Mouse (Mus musculus) embryo, embryonic 10.5 days (tissue): Measurements from ENCODE around the gene Rab20.
A peak's percentile ranks its signal among the peaks of the same experiment; 100 is the strongest.
"Not testable (repeated sequence)": the region's sequence is repeated elsewhere in the genome, so short reads cannot be mapped to it uniquely, and the experiment has no call there.

ENCODE experiments used
- DNase-seq: peaks from one replicate; pipeline ENCODE4 v3.0.0-alpha.2; 2015; ENCODE audit warnings: low spot score

The Rab20 gene

DNA sequence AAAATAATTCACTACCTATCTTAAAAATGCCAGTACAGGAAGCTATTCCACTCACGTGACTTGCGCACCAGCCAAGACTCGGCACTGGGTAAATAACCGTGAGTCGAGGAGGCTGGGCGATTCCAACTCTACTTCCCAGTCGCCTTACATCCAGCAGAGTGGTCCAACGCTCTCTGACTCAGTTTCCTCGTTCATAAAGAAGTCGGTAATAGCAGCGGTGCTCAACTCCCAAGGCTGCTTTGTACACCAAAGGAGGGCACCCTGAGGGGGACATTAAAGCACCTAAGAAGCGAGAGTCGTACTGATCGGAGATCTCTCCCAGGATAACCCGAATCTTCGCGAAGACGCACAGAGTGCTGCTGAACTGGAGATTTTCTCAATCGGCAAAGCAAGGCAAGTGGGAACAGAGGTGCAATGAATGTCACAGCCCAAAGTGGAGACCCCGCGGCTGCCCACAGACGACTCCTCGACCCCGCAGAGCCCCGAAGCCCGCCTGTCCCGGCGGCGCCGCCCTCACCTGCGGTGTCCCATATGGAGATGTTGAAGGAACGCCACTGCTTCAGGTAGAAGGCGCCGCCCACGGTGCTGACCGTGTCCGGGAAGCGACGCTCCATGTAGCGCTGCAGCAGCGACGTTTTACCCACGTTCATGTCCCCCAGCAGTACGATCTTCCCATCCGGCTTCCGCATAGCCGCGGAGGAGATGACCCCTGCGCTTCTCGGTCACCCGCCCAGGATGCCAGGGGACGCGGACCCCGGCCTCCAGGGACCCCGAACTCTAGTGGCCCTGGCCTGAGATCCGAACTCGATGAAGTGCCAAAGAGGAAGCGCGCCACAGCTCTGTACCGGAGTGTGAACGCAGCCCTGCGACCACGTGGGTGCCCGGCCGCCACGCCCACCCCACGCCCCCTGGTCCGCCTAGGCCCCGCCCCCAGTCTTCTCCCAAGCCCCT is at the start of gene Rab20:
TSS of gene Rab20 (minus strand) at position 900 of the 951 bp plus-strand sequence.
- peak; percentile 82 for DNase-seq

DNA sequence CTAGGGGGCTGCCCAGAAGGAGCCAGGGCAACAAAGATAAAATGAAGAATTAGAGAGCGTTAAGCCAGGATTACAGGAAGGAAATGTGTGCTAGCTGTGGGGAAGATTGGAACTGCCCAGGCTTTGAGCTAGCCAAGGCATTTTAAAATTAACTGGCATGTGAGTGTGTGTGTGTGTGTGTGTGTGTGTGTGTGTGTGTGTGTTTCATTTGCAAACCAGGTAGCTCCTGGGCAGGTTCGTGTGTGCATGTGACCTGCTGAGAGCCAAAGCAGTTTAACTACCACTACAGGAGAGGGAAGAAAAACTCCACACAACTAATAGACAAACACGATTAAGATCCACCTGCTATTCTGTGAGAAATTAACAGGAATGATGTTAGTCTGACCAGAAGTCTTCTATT is 44.8 kb upstream of the Rab20 start:
- DNase-seq = no peak

DNA sequence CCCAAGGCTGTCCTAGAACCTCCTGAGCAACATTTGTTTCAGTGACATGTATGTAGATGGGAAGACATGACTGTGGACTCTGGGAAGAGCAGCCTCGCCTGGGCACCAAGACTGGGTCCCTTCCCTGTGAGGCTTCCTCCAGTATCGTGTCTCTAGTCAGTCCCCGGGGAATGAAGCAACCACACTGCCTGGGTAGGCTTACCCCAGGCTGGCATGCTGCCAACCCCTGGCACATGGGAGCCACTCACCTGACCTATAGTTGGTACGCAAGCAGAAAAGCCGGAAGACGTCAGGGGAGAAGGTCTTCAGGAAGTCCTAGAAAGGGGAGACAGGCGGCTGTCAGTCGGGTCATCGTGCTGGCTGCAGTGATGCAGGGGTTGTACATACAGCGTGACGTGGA is 40.2 kb upstream of the Rab20 start:
- no peak for DNase-seq

DNA sequence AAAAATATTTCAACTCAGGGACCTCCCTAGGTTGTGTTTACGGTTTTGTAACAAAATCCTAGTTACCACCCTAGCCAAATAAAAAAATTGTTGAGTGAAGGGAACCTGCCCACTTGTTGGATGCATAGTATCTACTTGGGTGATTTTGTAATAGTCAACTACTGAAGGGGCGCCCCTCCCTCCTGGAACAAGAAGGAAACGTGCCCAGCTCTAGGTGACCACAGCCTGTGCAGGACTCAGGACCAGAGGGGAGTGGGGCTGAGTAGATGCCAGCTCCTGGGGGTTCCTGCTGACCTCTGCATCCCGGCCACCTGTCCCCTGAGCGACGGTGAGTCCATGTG is 39.5 kb upstream of the Rab20 start:
- DNase-seq = no peak

DNA sequence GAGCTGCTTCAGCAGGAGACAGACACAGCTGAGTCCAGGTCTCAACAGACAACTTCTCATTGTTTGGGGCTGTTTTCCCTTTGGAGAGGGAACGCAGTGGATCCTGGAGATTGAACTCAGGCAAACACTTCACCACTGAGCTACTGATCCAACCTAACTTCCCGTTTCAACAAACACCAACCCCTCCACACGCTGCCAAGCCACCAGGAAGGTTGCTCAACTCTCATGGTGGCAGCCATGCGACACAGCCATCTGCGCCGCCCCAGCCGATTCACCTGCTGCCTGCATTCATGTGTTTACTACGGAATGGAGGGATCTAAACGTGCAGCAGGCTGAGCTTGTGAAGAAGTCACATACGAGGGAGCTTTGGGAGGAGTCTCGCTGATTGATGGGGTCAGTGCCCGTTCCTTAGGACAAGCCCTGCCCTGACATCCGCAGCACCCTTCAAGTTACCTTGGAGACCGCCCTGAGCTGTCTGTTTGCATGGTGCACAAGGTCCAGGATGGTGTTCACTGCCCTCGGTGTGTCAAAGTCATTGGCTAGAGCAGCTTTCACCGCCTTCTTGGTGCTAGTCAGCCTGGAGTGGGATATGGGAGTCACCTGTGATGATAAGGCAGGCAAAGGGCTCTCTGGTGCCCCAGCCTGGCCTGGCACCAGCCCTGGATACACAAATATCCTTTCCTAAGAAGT is 39.0 kb upstream of the Rab20 start:
- no peak for DNase-seq

DNA sequence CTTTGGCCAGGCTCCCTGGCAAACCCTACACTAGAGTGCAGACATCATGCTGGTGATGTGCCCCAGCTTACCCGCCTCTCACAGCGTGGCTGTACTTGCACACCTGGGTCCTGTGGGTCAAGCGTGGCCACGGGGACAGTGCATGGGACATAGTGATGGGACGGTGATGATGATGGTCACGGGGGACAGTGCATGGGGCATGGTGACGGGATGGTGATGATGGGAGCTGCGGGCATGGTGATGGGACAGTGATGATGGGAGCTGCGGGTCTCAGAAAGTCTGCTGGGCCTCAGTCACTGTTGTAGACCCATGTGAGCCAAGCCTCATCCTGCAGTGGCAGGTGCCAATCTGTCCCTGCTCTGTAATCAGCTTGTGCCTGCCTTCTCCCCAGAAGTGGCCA is 37.8 kb upstream of the Rab20 start:
- DNase-seq = no peak

DNA sequence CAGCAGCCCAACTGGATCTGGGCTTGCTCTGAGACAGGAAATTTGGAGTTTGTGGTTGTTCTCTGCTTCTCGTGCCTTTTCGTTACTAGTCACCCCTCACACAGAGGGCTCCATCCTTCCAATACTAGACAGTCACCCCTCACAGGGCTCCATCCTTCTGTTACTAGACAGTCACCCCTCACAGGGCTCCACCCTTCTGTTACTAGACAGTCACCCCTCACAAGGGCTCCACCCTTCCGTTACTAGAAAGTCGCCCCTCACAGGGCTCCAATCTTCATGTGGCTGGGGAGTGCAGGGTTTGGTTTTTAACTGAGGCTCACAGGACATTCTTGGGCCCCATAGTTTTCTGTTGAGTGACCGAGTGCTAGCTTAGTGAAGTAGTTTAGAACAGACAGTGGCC is 34.7 kb upstream of the Rab20 start:
- no peak for DNase-seq

DNA sequence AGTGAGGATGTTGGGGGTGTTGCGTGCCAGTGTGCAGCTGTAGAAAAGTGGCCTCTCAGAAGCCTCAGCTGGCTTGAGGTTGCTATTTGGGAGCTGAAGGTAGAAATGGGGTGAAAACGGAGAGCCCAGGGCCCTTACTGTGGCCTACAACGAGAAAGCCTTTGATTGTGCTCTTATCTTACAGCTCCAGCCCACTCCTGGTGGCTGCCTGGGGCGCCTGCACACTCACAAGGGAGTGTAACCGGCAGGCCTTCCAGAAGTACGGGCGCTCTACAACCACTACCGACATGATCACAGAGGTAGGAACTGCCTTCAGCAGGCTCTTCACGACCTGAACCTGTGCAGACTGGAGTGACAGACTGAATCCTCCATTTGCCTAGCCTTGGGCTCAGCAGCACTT is 34.2 kb upstream of the Rab20 start:
- DNase-seq = no peak

DNA sequence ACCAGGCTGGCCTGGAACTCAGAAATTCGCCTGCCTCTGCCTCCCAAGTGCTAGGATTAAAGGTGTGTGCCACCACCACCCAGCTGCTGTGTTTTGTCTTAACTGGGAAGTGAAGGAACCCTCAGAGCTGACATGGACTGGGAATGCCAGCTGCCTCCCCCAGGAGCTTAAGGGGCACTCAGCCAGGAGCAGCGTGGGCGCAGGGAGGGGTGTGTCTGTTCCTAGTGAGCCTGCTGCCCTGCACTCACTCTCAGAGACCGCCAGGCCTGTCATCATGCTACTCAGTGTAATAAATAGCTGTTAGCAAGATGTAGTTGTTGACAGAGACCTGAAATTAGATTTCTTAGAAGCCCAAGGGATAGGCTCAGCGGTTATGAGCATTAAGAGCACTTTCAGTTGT is 32.5 kb upstream of the Rab20 start:
- DNase-seq = no peak

DNA sequence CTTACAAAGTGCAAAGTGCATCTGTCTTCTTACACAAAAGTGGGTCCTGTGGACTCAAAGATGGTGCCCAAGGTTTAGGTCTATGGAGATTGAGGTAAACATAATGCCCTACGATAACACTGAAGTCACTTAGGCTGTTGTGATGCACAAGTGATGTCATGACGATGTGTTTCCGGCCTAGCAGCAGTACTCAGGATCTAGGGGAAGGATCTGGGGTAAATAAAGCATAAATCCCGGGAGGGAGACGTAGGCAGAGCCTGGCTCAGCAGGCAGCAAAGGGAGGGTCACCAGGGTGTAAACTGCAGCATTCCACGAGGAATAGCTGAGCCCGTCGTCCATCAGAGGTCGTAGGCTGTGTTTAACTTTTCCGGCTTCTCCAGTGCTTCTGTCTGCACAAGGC is 30.4 kb upstream of the Rab20 start:
- no peak for DNase-seq

DNA sequence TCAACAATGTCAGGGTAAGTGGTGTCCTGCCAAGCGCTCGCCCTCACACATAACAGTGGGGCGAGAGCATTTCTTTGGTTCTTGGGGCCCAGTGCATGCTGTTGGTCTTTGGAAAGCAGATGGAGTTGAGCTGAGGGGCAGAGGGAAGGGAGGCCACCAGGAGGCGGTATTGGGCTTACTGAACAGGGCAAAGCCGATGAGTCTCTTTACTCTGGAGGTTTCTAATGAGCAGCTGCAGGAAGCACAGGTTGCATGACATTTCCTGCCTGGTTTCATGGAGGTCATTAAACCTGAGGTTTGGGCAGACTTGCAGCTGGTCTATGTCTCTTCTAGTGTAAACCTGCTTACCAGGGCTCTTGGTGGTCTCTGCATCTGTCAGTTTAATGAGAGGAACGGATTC is 28.3 kb upstream of the Rab20 start:
- DNase-seq = peak; percentile 60

DNA sequence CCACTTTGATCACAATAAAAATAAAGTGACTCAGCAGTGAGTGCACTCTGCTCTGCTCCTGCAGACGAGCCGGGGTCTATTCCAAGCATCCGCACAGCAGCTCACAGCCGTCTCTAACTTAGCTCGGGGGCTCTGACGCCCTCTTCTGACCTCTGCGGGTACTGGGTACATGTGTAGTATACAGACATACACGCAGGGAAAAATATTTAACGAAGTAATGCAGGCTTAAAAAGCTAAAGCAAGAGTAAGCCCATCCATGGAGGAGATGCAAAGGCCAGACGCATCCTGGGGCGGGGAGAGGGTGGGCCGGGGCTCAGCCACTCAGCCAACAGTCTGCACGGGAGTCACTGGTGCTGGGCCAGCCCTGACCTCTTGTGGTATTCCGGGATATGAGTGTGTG is 27.6 kb upstream of the Rab20 start:
- DNase-seq = no peak

DNA sequence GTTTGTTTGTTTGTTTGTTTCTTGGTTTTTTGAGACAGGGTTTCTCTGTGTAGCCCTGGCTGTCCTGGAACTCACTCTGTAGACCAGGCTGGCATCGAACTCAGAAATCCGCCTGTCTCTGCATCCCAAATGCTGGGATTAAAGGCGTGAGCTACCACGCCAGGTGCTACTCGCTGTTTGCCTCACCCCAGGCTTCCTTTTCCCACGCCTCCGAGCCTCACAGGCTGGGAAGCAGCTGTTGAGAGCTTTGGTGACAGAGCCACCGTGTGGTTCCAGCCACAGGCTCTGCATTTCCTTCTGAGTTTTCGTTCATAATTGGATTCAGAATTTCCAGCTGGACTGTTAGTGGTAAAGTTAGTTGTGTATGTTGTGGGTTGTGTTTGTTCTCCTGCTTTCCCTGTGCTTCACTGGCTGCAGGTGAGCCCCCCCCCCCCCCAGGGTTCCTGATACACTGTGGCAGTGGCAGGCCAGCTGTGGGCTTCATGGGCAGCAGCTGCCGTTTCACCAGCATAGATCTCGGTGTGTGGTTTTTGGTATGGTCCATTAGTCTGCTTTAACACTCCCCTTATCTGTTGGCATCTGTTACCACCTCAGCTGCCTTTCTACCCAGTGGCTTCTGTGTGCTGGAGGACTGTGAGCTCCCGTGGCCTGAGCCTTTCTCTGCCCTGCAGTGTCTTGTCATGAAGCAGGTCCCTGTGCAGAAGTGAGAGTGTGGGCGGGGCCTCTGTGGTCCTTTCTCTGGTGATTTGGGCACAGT is 25.1 kb upstream of the Rab20 start:
- no peak for DNase-seq

DNA sequence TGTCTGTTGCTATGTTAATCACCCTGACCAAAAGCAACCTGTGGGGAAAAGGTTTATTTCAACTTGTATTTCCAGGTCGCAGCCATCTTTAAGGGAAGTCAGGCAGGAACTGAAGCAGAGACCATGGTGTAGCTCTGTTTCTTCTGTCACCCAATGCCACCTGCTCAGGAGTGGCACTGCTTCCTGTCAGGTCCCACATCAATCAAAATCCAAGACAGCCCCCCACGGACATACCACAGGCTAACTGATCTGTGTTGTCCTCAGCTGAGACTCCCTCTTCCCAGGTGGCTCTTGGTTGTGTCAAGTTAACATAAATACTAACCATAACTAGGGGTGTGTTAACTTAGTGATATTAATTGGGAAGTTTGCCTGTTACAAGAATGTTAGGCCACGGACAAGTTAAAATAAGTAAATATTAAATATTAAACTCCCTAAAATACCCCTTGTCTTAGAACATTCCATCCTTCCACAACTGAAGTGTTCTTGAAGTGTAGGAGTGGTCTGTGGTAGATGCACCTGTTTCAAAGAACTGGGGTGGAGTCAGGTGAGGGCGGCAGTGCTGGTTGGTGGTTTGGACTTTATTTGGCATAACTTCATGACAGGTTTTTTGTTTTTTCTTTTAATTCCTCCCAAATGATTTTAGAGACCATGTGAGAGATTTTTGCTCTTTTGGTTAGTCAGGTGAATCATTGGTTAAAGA is 20.4 kb upstream of the Rab20 start:
- no peak for DNase-seq

DNA sequence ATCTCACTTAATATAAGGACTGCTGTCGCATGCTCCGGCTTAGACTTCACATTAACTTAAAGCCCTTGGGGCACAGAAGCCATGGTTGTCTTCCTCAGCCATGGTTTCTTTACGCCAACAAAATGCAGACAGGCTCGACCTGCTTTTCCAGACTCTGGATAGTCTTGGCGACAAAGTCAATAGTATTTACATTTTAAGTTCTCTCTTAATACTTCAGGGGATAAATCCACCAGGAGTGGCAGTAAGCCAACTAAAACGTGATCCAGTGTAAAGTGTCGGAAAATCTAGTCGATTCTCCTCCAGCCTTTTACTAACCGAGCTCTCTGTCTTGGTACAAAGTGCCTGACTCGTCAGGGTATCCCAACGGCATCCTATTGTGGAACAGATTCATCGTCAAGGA is 19.8 kb upstream of the Rab20 start:
- DNase-seq = no peak

DNA sequence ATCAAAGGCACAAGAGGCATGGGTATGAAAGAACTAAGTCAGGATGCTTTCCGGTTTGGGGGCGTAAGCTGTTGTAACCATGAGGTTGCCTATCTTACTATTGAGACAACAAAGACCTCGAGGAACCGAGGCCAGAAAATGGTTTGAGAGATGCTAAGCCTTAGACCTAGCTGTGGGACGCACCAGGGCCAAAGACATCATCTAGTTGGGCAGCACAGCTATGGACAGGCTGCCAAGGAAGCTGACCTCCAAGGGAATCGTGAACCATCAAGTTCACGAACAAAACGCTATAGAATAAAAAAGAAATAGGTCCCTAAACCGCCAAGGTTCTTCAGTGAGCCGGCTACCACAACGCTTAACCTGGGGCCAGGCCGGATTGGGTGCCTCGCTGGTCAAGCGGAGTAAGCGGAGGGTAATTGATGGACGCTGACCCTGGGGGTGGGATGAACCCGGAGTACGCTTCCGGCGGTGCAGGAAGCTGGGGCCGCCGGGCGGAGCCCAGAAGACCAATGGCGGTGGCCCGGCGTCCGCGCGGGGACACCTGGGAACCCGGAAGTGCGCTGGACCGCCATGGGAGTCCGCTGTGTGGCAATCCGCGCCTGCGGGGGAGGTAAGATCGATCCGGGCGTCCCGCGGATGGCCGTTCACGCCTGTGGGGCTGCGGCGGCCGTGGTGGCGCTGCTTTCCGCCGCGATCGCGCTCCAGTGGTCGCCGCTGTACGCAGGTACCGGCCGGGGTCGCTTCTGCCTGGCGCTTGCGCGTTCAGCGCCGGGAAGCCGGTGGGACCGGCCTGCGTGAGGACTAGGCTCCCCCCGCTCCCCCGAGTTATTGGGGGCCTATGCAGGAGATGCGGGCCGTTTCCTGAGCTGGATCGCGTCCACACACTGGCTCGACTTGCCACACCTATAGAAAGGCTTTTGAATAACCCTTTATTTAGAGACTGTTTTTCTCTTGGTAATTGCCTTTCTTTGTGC is 18.8 kb upstream of the Rab20 start, which contains the start of gene Naxd:
TSS of gene Naxd (plus strand) at position 490 of the 974 bp plus-strand sequence.
- DNase-seq = peak; percentile 97

DNA sequence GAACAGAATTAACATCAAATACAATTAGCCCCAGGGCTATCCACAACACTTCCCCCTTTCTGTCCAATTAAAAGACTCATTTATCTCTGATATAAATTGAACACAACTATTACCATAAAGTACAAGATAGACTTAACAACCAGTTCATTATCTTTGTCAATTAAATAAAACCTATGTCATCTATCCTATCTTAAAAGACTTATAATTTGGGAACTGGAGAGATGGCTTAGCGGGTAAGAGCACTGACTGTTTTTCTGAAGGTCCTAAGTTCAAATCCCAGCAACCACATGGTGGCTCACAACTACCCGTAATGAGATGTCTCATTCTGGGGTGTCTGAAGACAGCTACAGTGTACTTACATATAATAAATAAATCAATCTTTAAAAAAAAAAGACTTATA is 13.8 kb upstream of the Rab20 start:
- DNase-seq = not testable (repeated sequence)

DNA sequence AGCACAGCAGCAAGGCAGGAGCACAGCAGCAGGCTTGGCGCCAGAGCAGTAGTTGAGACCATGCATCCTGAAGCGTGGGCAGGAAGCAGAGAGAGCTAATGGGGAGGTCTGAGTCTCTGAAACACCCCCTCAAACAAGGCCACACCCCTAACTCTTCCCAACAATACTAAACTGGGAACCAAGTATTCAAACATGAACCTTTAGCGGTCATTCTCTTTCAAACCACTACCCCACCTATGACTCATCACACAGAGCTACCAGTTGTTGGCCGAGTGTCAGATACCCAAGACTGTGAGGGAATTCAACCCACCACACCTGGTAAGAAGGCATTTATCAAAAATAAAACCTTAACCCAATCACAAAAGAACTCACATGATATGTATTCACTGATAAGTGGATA is 8.7 kb upstream of the Rab20 start:
- no peak for DNase-seq

DNA sequence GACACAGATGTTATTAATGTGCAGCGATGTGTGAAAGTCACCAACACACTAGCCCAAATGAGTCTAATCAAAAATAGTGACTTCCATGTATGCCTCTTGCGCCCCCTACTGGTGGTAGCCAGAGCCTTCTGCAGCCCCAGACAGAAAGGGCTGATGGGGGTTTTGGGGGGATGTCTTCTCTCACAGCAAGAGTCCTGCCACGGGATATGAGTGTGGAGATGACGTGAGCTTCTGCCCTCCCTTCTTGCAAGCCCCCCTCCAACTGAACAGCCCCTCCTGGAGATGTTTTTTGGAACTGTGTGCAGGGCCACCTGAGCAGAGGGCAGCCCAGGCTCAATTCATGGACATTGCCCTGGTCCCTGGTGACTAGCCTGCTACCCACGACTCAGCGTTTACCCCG is 7.6 kb upstream of the Rab20 start:
- DNase-seq = peak; percentile 83

DNA sequence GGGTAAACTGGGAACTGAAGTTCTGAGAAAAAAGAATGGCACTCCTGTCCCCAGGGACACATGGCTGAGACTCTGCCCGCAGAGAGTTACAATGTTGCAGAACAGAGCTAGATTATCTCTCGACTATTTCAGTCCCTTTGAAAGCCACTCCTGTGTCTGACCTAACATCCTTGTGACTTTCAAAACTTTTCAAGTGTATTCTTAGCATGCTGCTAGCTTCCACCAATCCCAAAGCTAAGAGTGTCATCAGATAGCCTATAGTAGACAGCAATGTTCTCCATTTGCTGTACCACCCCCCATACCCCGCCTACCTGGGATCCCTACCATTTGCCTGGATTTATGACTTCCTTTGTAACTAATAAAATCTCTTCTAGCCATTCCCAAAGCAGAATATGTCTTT is 4.0 kb upstream of the Rab20 start:
- DNase-seq = no peak

DNA sequence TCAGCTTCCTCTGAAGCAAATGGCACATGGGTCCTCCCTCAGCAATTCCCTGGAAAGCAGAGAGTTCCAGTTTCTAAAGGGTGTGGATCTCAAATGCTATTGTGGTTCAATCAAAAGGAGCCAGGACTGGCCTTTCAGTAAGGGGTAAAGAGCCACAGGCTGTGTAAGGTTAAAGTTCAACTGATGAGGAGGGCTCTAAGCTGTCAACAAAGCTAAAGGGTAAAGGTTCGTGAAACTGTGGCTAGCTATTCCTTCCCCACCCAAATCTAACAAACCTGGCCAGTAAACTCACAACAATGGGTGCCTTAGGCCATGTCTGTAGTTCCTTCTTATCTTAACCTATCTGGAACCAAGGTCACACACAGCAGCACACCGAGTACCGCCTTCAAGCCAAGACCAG is 3.4 kb upstream of the Rab20 start:
- DNase-seq = no peak
